Mouse (Mus musculus) CD4-positive helper T cell, adult 2 months (primary cell): ENCODE data around the gene Slxl1.
"Not testable (repeated sequence)": the region's sequence is repeated elsewhere in the genome, so short reads cannot be mapped to it uniquely, and the experiment has no call there.

ENCODE experiments used
- DNase-seq: peaks from one replicate; pipeline ENCODE4 v3.0.0-alpha.2; 2012; ENCODE audit warnings: low read depth, missing footprints, low spot score

Slxl1 gene

GRCm38 (mm10) chrX:55226576-55226975, at the start of gene Slxl1:
Gene Slxl1 (plus strand): TSS chrX:55226876.
- not testable (repeated sequence) for DNase-seq
